Mouse (Mus musculus): ENCODE data around the gene Ceacam16. TPM values are rescaled to one million over a fixed set of nuclear protein-coding genes. Genes with fewer than 3 reads are reported as not detected.

Ceacam16 gene
- polyA plus RNA-seq, 1 experiment: not detected

DNA sequence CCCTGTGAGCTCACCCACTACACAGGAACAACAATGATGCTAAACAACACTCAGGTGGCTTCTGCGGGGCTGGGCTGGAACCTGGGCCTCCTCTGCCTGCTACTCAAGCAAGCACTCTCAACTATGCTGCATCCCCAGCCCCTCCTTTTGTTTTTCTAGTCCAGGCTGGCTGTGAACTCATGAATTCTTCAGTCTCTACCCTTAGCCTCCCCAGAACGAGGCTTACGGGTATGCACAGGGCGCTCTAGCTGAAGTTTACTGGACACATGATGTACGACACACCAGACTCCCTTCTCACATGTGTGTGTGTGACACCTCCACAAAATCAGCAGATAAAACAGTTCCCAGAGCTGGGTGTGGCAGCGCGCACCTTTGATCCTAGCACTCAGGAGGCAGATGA lies 42.2 kb downstream of the Ceacam16 start:
- H3K4me3 ChIP-seq (ENCODE audit: insufficient read depth, low read length): no peak overlapping the region
- no peak overlapping the region for H3K27ac ChIP-seq (ENCODE audit: insufficient read depth, low read length)
- TF ChIP-seq CTCF (IDR thresholded peaks at IDR 0.05; ENCODE audit: extremely low read depth, insufficient read depth, low read length) (no peak), POLR2A (IDR thresholded peaks at IDR 0.05; ENCODE audit: extremely low read depth, insufficient read depth, low read length) (no peak)
- peaks cover 1% of the 10 kb centered on the region; the same call in 1 of the 2 replicates for H3K4me1 ChIP-seq (ENCODE audit: control insufficient read depth, insufficient read depth, low read length)

DNA sequence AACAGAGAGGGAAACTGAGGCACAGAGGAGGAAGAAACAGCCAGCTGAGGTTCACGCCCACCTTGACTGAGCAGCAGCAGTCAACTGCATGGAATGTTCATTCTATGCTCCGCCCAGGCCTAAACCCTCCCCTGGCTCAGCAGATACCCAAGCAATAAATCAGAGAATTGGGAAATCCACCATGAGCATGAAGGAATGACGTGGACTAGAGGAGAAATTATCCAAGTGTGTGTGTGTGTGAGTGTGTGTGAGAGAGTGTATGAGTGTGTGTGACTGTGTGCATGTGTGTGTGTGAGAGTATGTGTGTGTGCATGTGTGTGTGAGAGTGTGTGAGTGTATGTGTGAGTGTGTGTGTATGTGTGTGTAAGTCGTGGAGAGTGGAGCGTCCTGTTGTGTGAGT lies 42.7 kb downstream of the Ceacam16 start:
- Histone ChIP-seq H3K4me1 (ENCODE audit: control insufficient read depth, insufficient read depth, low read length) (peaks cover 1% of the 10 kb centered on the region; the same call in 1 of the 2 replicates), H3K4me3 (ENCODE audit: insufficient read depth, low read length) (no peak overlapping the region), H3K27ac (ENCODE audit: insufficient read depth, low read length) (no peak overlapping the region)
- TF ChIP-seq CTCF (IDR thresholded peaks at IDR 0.05; ENCODE audit: extremely low read depth, insufficient read depth, low read length): no peak
- TF ChIP-seq POLR2A (IDR thresholded peaks at IDR 0.05; ENCODE audit: extremely low read depth, insufficient read depth, low read length): no peak

DNA sequence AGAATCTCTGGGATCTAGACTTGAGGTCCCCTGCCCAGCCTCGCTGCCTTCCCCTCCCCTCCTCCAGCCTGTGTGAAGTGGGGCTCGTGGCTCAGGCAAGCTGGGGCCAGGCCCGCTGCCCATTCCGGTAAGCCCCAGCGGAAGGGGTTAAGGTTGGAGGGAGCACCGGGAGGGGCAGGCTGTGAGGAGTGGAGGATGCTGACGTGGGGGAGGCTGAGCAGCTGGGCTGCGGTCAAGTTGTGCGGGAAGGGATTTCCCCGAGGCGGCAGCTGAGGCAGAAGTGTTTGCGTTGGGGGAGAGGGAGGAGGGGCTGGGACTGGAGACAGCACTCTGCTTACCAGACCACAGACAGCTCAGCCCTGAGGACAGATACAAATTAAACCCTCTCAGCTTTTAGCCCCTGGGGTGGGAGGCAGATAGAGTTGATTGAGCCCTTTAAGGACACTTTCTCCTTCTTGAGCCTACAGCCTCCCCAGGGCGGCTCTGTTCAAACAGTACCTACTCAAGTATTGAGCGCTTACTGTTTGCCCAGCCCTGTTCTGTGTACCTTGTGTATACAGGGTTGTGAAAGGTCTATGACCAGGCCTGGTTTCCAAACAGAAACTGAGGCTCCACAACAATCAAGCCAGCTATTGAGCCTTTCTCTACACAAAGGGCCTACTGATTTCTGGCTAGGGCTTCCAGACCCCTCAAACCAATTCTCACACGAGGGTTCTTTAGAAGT lies 43.6 kb downstream of the Ceacam16 start:
- TF ChIP-seq CTCF (IDR thresholded peaks at IDR 0.05; ENCODE audit: extremely low read depth, insufficient read depth, low read length) (no peak), POLR2A (IDR thresholded peaks at IDR 0.05; ENCODE audit: extremely low read depth, insufficient read depth, low read length) (no peak)
- H3K27ac ChIP-seq (ENCODE audit: insufficient read depth, low read length): no peak overlapping the region
- peaks cover 1% of the 10 kb centered on the region; the same call in 1 of the 2 replicates for H3K4me1 ChIP-seq (ENCODE audit: control insufficient read depth, insufficient read depth, low read length)
- no peak overlapping the region for H3K4me3 ChIP-seq (ENCODE audit: insufficient read depth, low read length)

DNA sequence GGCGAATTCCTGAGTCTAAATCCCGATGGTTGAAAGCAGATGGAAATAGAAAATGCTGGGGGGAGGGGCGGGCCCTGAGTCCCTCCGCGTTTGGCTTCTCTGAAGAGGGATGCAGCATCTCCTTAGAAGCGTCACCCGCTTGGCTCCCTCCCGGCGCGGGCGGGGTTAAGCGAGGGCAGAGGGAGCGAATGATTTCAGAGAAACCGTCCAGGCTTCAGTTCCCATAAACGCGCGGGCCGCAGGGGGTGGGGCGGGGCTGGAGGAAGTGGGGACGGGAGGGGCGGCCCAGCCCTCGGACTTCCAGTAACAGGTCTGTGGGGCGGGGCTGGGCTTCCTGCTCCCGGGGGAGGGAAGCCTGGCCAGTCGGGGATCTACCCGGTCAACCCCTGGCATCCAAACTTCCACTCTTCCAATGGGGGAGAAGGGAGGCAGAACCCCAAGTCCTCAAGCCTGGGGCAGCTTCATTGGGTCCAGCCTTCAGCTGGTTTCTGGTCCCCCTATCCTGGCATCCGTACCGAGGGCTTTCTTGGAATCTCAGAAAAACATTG lies 44.8 kb downstream of the Ceacam16 start:
- TF ChIP-seq POLR2A (IDR thresholded peaks at IDR 0.05; ENCODE audit: extremely low read depth, insufficient read depth, low read length): no peak
- no peak for TF ChIP-seq CTCF (IDR thresholded peaks at IDR 0.05; ENCODE audit: extremely low read depth, insufficient read depth, low read length)
- H3K4me1 ChIP-seq (ENCODE audit: control insufficient read depth, insufficient read depth, low read length): peaks cover 1% of the 10 kb centered on the region; the same call in 1 of the 2 replicates
- peak overlapping the region; percentile 13; the same call in 1 of the 2 replicates for H3K4me3 ChIP-seq (ENCODE audit: insufficient read depth, low read length)
- H3K27ac ChIP-seq (ENCODE audit: insufficient read depth, low read length): no peak overlapping the region

DNA sequence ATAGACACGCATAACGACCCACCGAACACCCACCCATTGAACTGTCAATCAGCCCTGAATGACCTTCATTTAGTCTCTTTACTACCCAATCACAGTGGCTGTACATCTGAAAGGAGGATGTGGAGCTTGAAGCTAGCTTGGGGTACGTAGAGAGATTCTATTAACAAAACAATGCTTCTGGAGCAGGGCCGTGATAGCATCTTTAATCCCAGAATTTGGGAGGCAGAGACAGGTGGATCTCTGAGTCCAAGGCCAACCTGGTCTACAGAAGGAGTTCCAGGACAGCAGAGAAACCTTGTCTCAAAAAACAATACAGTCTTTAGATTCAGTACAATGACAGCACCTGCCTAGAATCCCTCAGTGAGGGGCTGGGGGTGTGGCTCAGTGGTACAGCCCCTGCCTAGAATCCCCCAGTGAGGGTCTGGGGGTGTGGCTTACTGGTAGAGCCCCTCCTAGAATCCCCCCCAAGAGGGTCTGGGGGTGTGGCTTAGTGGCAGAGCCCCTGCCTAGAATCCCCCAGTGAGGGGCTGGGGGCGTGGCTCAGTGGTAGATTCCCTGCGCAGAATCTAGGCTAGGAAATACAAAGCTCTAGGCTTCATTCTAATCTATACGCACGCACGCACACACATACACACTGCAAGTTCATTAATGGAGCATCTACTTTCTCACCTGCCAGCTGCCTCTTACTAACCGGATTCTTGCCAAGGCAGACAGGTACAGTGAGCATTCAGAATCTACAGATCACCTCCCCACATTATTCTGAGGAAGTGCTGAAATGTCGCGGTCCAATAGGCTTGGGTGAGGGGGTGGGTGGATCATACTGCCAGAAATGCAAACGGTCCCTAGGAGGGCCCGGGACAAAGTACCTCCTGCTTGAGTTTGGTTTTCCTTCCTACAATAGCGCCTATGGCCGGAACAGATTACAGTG lies 45.5 kb downstream of the Ceacam16 start:
- Histone ChIP-seq H3K27ac (ENCODE audit: insufficient read depth, low read length) (no peak overlapping the region), H3K4me3 (ENCODE audit: insufficient read depth, low read length) (0 out of 2 replicates have a peak overlapping the region, but pooled peaks have one; percentile 13)
- TF ChIP-seq POLR2A (IDR thresholded peaks at IDR 0.05; ENCODE audit: extremely low read depth, insufficient read depth, low read length): no peak
- no peak for TF ChIP-seq CTCF (IDR thresholded peaks at IDR 0.05; ENCODE audit: extremely low read depth, insufficient read depth, low read length)

DNA sequence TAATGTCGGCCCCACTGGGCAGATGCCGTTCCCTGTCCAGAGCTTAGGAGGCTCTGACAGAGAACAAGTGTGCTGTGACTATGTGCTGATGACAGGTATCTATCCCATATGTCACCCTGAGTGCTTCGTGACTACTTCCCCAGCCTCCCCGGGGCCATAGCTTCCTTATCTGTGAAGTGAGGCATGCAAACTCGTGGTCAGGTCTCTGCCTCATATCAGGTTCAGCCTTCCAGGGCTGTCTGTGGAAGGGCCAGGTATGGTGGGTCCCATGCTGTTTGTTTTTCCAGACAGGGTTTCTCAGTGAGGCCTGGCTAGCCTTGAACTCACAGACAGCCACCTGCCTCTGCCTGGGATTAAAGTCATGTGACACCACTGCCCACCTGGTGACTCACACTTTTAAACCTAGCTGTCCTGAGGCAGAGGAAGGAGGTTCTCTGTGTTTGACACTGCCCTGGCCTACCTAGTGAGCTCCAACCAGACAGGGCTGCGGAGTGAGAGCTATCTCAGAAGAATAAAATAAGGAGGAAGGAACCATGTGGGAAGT lies 47.4 kb downstream of the Ceacam16 start:
- TF ChIP-seq CTCF (IDR thresholded peaks at IDR 0.05; ENCODE audit: extremely low read depth, insufficient read depth, low read length): no peak
- no peak for TF ChIP-seq POLR2A (IDR thresholded peaks at IDR 0.05; ENCODE audit: extremely low read depth, insufficient read depth, low read length)
- peaks cover 3% of the 10 kb centered on the region; the same call in 1 of the 2 replicates for H3K4me1 ChIP-seq (ENCODE audit: control insufficient read depth, insufficient read depth, low read length)
- H3K4me3 ChIP-seq (ENCODE audit: insufficient read depth, low read length): no peak overlapping the region
- H3K27ac ChIP-seq (ENCODE audit: insufficient read depth, low read length): no peak overlapping the region

More for the DNA sequence above, 45.5 kb downstream of the Ceacam16 start:
- H3K4me1 ChIP-seq (ENCODE audit: control insufficient read depth, insufficient read depth, low read length): peaks cover 1% of the 10 kb centered on the region; the same call in 1 of the 2 replicates

DNA sequence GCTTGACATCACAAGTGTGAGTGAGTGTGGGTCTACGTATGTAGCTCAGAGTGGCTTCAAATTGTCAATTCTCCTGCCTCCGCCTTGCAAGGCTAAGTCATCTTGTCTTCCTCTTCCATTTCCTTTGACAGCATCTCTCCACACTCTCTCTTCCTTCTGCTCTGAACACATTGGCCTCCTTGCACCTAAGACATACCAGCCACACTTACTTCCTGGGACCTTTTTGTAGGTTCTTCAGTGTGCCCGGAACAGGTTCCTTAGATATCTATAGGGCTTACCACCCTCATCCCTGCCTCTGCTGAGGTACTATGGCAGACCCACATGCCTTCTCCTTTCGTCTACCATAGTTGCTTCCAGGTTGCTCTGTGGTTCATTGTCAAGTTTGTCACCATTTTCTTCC lies 47.9 kb downstream of the Ceacam16 start:
- TF ChIP-seq POLR2A (IDR thresholded peaks at IDR 0.05; ENCODE audit: extremely low read depth, insufficient read depth, low read length) (no peak), CTCF (IDR thresholded peaks at IDR 0.05; ENCODE audit: extremely low read depth, insufficient read depth, low read length) (no peak)
- H3K4me3 ChIP-seq (ENCODE audit: insufficient read depth, low read length): no peak overlapping the region
- peaks cover 3% of the 10 kb centered on the region; the same call in 1 of the 2 replicates for H3K4me1 ChIP-seq (ENCODE audit: control insufficient read depth, insufficient read depth, low read length)

DNA sequence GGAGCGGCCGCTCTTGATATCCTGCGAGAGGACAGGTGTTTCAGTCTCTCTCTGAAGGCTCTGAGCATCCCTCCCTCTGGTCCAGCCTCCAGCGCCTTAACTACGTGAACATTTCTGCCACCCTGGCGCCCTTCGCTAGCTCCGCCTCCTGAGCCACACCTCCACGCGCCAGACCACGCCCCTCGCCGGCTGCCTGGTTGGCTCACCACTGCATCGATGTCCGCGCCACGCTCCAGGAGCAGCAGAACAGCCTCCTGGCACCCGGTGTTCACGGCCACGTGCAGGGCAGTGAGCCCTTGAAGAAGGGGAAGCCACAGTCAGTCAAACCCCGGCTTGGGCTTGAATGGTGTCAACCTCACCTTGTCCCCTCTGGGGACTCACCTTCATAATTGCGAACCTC lies 50.0 kb downstream of the Ceacam16 start:
- Histone ChIP-seq H3K4me3 (ENCODE audit: insufficient read depth, low read length) (no peak overlapping the region), H3K27ac (ENCODE audit: insufficient read depth, low read length) (no peak overlapping the region), H3K4me1 (ENCODE audit: control insufficient read depth, insufficient read depth, low read length) (peaks cover 3% of the 10 kb centered on the region; the same call in 1 of the 2 replicates)
- no peak for TF ChIP-seq CTCF (IDR thresholded peaks at IDR 0.05; ENCODE audit: extremely low read depth, insufficient read depth, low read length)

More for the DNA sequence above, 47.9 kb downstream of the Ceacam16 start:
- no peak overlapping the region for H3K27ac ChIP-seq (ENCODE audit: insufficient read depth, low read length)

DNA sequence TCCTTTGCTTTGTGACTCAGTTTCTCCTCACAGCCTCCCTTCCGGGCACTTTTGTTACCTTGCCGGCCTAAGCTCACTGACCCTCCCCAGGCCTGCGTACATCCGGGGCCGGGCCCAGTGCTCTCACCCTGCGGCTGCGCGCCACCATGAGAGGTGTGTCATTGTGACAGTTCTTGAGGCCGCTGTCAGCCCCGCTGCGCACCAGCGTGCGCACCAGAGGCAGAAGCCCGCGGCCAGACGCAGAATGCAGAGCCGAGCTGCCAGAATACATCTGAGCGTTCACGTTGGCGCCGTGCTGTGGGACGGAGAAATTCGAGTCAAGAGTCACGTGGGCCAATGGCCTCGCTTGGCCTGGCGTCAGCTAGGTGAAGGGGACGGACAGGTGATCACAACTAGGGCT lies 51.7 kb downstream of the Ceacam16 start:
- TF ChIP-seq CTCF (IDR thresholded peaks at IDR 0.05; ENCODE audit: extremely low read depth, insufficient read depth, low read length): no peak
- TF ChIP-seq POLR2A (IDR thresholded peaks at IDR 0.05; ENCODE audit: extremely low read depth, insufficient read depth, low read length): no peak
- Histone ChIP-seq H3K4me1 (ENCODE audit: control insufficient read depth, insufficient read depth, low read length) (peaks cover 2% of the 10 kb centered on the region; the same call in 1 of the 2 replicates), H3K4me3 (ENCODE audit: insufficient read depth, low read length) (peak overlapping the region; percentile 32), H3K27ac (ENCODE audit: insufficient read depth, low read length) (no peak overlapping the region)
